Mouse (Mus musculus) intestine, embryonic 14.5 days (tissue): ENCODE results near the gene Fbxw9. TPM values are rescaled to one million over a fixed set of nuclear protein-coding genes. Genes with fewer than 3 reads are reported as not detected.

Source experiments
- ATAC-seq: fragments of 200-750 bp; cut with Nextera tagmentation; replicated peaks from 2 replicates; pipeline ENCODE4 v1.8.0; 2017; ENCODE audit warnings: low read depth, moderate number of reproducible peaks, moderate TSS enrichment, moderate library complexity; ENCODE audit not compliant: low FRiP score, low TSS enrichment
- DNase-seq: peaks from one replicate; pipeline ENCODE4 v3.0.0-alpha.2; 2018; ENCODE audit warnings: low spot score
- H3K27ac ChIP-seq: fragments of 300-500 bp; sonication (generic); 2 replicates; pipeline ENCODE4 v1.5.1; 2014; ENCODE audit warnings: low read depth, mild to moderate bottlenecking, control low read depth
- H3K27me3 ChIP-seq: fragments of 300-500 bp; sonication (generic); replicated peaks from 2 replicates; pipeline ENCODE4 v1.6.1; 2014; ENCODE audit warnings: low read length, control low read depth; ENCODE audit not compliant: control insufficient read depth, insufficient read depth
- H3K36me3 ChIP-seq: fragments of 300-500 bp; sonication (generic); 2 replicates; pipeline ENCODE4 v1.6.1; 2014; ENCODE audit warnings: low read length, control low read depth; ENCODE audit not compliant: control insufficient read depth, insufficient read depth
- H3K4me1 ChIP-seq: fragments of 300-500 bp; sonication (generic); replicated peaks from 2 replicates; pipeline ENCODE4 v1.6.1; 2014; ENCODE audit warnings: low read length, control low read depth, mixed read lengths; ENCODE audit not compliant: control insufficient read depth, insufficient read depth
- H3K4me2 ChIP-seq: fragments of 300-500 bp; sonication (generic); 2 replicates; pipeline ENCODE4 v1.6.1; 2014; ENCODE audit warnings: low read length
- H3K4me3 ChIP-seq: fragments of 300-500 bp; sonication (generic); 2 replicates; pipeline ENCODE4 v1.5.1; 2014; ENCODE audit warnings: low read depth, low read length, control low read depth, mixed read lengths
- H3K9ac ChIP-seq: fragments of 300-500 bp; sonication (generic); 2 replicates; pipeline ENCODE4 v1.6.1; 2014; ENCODE audit warnings: mild to moderate bottlenecking, low read length
- H3K9me3 ChIP-seq: fragments of 300-500 bp; sonication (generic); 2 replicates; pipeline ENCODE4 v1.6.1; 2016; ENCODE audit warnings: low read length, control low read depth; ENCODE audit not compliant: control insufficient read depth
- WGBS: fragments of 180-500 bp; shearing (Covaris S2); extraction: QIAGEN DNeasy Blood & Tissue Kit; methylation state at CpG from one replicate; pipeline ENCODE4 v1.1.7; 2014; 5-methylcytosine and 5-hydroxymethylcytosine counted together
- polyA plus RNA-seq: library from polyadenylated mRNA; unstranded; fragments of >200 nt; fragmentation: Nextera tagmentation; extraction: Ambion mirVana; gene quantifications from 2 replicates; pipeline ENCODE4 v1.2.1, GENCODE M21; 2014

Gene Fbxw9
- polyA plus RNA-seq, 1 experiment from 2014 or later, result 26.9 TPM

DNA sequence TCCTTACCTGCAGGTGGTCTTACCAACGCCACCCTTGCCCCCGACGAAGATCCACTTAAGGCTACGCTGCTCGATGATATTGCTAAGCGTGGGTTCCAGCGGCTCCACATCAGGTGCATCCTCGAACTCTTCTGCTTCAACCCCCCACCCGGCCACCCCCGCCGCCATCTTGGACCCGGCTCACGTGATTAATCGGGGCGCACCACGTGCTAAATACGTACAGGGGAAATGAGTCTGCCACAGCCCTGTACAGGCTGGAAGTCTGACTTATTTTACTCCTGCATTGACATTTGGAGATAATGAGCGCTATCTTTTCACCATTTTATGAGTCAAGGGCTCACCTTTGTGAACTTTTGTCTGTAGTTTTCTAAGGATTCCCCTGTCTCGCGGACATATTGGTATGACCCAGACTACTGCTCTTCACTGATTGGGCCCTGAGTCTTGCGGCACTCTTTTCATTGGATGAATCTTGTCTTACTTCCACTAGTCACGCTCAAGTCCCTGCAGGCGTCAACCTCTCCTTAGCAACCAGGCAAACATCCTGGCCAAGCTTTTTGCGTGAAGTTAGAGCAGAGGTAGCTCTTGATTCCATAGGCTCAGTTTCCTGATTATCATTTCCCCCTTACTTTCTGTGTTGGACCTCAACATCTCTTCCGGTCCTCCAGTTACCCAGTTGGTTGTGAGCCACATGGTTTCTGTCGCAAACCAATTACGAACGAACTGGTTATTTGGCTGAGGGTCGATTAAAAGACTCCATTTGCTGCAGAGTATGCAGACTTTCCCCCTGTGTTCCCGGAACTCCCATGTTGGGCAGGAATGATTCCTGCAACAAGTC is 34.5 kb upstream of the Fbxw9 start, which contains the start of gene Asna1:
TSS of gene Asna1 (minus strand) at position 184 of the 835 bp plus-strand sequence.
- Histone ChIP-seq H3K4me1 (peaks cover 28% of the 10 kb centered on the region), H3K4me3 (peak within 1 kb of the TSS; percentile 93), H3K4me2 (peak within 1 kb of the TSS; percentile 66), H3K27me3 (no peaks in the 10 kb centered on the region), H3K36me3 (peaks cover 41% of the 10 kb centered on the region), H3K27ac (peak within 1 kb of the TSS; percentile 89), H3K9me3 (no peaks in the 10 kb centered on the region), H3K9ac (peak within 1 kb of the TSS; percentile 67)
- DNase-seq (peak; percentile 91), ATAC-seq (peak; percentile 93)
- 4% methylated on average over 30 of the region's 30 CpGs for WGBS

DNA sequence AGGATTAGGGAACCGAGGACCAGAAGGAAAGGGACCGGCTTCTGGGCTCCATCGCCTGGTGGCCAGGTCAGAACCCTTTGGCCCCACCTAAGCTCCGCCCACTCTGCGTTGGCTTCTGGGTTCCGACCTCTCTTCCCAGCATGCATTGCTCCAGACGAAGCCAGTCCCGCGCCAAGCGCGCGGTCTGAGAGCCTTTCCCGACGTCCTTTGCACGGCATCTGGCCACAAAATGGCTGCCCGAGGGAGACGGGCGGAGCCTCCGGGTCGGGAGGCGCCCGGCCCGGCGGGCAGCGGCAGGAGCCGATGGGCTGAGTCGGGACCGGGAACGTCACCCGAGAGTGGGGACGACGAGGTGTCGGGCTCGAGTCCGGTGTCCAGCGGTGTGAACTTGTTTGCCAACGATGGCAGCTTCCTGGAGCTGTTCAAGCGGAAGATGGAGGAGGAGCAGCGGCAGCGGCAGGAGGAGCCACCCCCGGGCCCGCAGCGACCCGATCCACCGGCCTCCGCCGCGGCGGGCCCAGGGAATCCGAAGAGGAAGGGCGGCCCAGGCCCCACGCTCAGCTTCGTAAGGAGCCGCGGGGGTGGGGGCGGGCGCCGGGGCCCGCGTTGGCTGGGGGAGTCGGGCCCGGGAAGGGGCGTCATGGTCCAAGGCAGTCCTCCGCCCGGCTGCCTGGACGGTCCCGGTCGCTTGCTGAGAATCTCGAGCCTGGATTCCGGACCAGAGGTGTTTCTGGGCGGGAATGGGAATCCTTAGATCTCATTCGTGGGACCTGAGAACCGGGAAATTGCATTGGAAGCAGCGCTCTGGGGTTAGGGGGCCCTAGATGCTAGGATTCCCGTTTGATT is 33.0 kb upstream of the Fbxw9 start, which contains the start of gene Trir:
TSS of gene Trir (plus strand) at position 154 of the 846 bp plus-strand sequence.
- peak within 1 kb of the TSS; percentile 90 for H3K9ac ChIP-seq
- no peaks in the 10 kb centered on the region for H3K27me3 ChIP-seq
- DNase-seq (peak; percentile 96), ATAC-seq (peak; percentile 79)
- peak within 1 kb of the TSS; percentile 93 for H3K4me3 ChIP-seq
- peaks cover 28% of the 10 kb centered on the region for H3K4me1 ChIP-seq
- WGBS, result under 1% methylated on average over 75 of the region's 75 CpGs
- H3K27ac ChIP-seq, result peak within 1 kb of the TSS; percentile 89
- peaks cover 49% of the 10 kb centered on the region for H3K36me3 ChIP-seq
- H3K9me3 ChIP-seq, result no peaks in the 10 kb centered on the region
- H3K4me2 ChIP-seq, result peak within 1 kb of the TSS; percentile 66

DNA sequence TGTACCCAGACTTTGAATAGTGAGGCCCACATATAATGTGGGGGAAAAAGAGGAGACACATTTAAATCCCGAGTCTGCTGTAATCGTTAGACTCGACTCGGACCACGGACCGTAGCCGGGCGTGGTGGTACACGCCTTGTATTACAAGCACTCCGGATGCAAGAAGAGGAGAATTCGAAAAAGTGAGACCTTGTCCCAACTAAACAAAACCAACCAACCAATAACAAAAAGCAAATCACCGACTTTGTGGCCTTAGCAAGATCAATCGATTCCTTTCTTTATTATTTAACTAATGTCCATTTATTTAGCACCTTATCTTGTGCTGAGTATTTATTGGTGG is 32.4 kb upstream of the Fbxw9 start:
- peak overlapping the region; percentile 89 for H3K27ac ChIP-seq
- 1% methylated on average over 13 of the region's 13 CpGs for WGBS
- no peaks in the 10 kb centered on the region for H3K27me3 ChIP-seq
- no peaks in the 10 kb centered on the region for H3K9me3 ChIP-seq
- peaks cover 49% of the 10 kb centered on the region for H3K36me3 ChIP-seq
- peak overlapping the region; percentile 90 for H3K9ac ChIP-seq
- peaks cover 28% of the 10 kb centered on the region for H3K4me1 ChIP-seq
- H3K4me3 ChIP-seq, result peak overlapping the region; percentile 93
- ATAC-seq (no peak), DNase-seq (no peak)
- peak overlapping the region; percentile 66 for H3K4me2 ChIP-seq

DNA sequence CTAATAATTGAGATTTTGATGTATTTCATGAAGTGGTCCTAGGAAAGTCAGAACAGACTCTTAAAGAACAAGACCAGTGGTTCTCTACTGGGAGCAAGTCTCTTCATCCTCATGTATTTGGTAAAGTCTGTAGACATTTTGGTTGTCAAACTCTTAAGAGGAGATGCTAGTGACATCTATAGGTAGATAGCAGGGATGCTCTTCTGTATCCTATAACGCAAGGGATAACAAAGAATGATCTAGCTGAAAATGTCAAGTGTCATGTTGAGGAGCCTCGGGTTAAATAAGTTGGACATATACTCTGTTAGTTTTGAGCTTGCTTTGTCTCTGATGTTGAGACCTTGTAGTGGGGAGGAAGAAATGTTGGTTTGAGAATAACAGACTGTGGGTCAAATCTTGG is 31.9 kb upstream of the Fbxw9 start:
- no peaks in the 10 kb centered on the region for H3K9me3 ChIP-seq
- peaks cover 49% of the 10 kb centered on the region for H3K36me3 ChIP-seq
- H3K27ac ChIP-seq, result no peak overlapping the region
- DNase-seq (no peak), ATAC-seq (no peak)
- peak overlapping the region; percentile 66 for H3K4me2 ChIP-seq
- peaks cover 28% of the 10 kb centered on the region for H3K4me1 ChIP-seq
- peak overlapping the region; percentile 93 for H3K4me3 ChIP-seq
- WGBS, result 14% methylated on average over 2 of the region's 2 CpGs
- H3K27me3 ChIP-seq, result no peaks in the 10 kb centered on the region
- H3K9ac ChIP-seq, result peak overlapping the region; percentile 90

DNA sequence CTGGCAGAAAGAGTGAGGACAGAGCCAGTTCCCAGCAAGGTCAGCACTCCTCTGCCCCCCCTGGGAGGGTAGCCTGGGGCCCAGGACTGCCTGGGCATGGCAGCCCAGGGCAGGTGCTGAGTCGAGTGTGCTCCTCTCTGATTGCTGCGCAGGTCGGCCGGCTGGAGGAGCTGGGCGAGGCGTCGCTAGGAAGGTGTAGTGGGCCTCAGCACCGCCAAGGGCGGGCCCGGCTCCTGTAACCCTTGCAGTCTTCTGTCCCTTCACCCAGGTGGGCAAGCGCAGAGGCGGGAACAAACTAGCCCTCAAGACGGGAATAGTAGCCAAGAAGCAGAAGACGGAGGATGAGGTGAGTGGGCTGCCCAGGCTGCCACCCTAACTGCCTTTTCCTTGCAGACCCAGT is 30.6 kb upstream of the Fbxw9 start:
- ATAC-seq (no peak), DNase-seq (no peak)
- 0 out of 2 replicates have a peak overlapping the region, but pooled peaks have one; percentile 10 for H3K9ac ChIP-seq
- H3K4me3 ChIP-seq, result no peak overlapping the region
- H3K27ac ChIP-seq, result no peak overlapping the region
- H3K36me3 ChIP-seq, result peaks cover 49% of the 10 kb centered on the region
- H3K9me3 ChIP-seq, result no peaks in the 10 kb centered on the region
- peaks cover 24% of the 10 kb centered on the region for H3K4me1 ChIP-seq
- 85% methylated on average over 14 of the region's 14 CpGs for WGBS
- no peaks in the 10 kb centered on the region for H3K27me3 ChIP-seq
- no peak overlapping the region for H3K4me2 ChIP-seq

DNA sequence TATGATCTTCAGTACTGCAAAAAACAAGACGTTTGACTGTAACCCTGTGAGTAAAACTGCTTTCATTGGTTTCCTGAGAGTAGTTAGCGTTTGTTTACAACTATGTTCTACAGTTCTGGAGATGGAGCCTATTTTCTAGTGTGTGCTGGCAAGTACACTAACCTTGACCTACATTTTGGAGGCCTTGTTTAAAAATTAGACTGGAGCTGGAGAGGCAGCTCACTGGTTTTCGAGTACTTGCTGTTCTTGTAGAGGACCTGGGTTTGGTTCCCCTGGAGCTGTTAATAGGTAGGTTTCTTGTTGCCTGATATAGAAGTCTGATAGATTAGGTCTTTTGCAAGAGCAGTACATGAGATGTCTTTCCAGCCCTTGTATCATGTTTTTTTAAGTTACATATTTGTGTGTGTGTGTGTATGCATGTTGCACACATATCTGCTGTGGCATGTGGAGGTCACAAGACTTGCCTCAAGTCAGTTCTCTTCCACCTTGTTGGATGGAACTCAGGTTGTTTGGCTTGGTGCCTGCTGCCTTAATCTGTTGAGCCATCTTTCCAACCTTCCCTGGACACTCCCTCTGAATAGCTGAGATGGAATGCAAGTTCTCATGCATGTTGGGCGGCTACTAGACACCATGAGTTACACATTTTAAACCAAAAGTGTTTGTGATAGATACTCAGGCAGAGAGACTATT is 27.1 kb upstream of the Fbxw9 start:
- no peak for DNase-seq
- WGBS, result 79% methylated on average over 4 of the region's 4 CpGs
- Histone ChIP-seq H3K27ac (no peak overlapping the region), H3K9me3 (no peaks in the 10 kb centered on the region), H3K4me2 (no peak overlapping the region), H3K36me3 (peaks cover 49% of the 10 kb centered on the region), H3K4me1 (peaks cover 22% of the 10 kb centered on the region), H3K9ac (no peak overlapping the region), H3K27me3 (no peaks in the 10 kb centered on the region), H3K4me3 (no peak overlapping the region)
- ATAC-seq, result no peak

DNA sequence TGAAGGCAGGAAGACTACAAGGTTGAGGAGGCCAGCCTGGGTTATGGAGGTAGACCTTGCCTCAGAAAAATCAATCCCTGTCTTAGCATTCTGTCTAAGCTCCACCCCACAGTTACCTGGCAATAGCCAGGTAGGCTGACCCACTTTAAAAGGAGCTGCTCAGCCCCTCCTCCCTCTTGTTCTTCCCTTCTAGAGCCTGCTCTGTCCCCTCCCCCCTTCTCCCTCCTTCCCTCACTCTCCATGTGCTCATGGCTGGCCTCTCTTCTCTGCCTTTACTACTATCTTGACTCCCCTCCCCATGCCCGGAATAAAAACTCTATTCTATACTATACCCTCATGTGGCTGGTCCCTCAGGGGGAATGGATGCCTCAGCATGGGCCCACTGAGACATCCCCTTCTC is 26.0 kb upstream of the Fbxw9 start:
- Histone ChIP-seq H3K9me3 (no peaks in the 10 kb centered on the region), H3K4me1 (peaks cover 14% of the 10 kb centered on the region), H3K27me3 (no peaks in the 10 kb centered on the region), H3K27ac (no peak overlapping the region), H3K9ac (no peak overlapping the region), H3K4me2 (no peak overlapping the region), H3K36me3 (peaks cover 49% of the 10 kb centered on the region), H3K4me3 (no peak overlapping the region)
- DNase-seq (no peak), ATAC-seq (no peak)
- 59% methylated on average over 1 of the region's 1 CpGs for WGBS

DNA sequence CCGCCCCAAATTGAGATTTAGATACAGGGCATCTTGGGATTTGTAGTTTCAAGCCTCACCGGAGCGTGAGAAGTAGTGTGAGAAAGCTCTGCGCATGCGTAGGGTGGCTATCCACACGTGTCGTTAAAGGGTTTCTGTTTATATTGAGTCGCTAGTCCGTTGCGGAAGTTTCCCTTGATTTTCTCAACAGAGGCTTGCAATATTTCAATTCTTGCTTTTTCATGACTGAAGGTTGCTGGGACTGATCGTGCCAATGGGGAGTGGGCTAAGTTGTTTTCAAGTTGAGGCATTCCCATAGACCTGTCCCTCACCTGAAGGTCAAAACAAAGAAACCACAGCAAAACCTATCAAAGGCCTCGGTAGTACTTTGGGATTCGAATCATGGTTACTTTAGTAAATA is 25.1 kb upstream of the Fbxw9 start:
- Histone ChIP-seq H3K27me3 (no peaks in the 10 kb centered on the region), H3K9ac (peak overlapping the region; percentile 69), H3K27ac (peak overlapping the region; percentile 99; the same call in 1 of the 2 replicates), H3K4me3 (peak overlapping the region; percentile 64), H3K36me3 (peaks cover 41% of the 10 kb centered on the region), H3K4me2 (peak overlapping the region; percentile 84), H3K9me3 (no peaks in the 10 kb centered on the region), H3K4me1 (peaks cover 14% of the 10 kb centered on the region)
- peak; percentile 74 for DNase-seq
- WGBS, result 2% methylated on average over 13 of the region's 13 CpGs
- no peak for ATAC-seq
